Mouse (Mus musculus): ENCODE measurements around the gene Bloc1s1. TPM values are rescaled to one million over a fixed set of nuclear protein-coding genes. Genes with fewer than 3 reads are reported as not detected.
A peak's percentile ranks its signal among the peaks of the same experiment; 100 is the strongest.

Bloc1s1 gene
- polyA plus RNA-seq, 1 experiment from 2014 or later: 230 TPM

DNA sequence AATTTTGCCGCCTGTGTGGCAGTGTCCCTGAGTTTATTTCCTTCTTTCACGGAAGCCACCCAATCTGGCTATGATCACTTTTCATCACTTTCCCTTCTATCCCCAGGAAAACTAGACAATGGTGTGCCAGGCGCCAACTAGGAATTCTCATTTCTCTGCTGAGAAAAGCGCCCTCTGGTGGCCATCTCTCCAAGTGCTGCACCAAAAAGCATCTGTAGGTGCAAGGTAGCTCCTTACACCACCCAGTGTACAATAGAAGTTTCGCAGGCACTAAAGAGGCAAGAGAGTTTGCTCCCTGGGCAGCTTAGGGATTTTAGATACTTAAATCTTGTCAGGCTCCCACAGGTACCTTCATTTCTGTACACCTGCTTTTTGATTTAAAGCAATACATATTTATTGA is 10.6 kb downstream of the Bloc1s1 start:
- 10% methylated on average over 5 of the region's 5 CpGs for WGBS

GRCm38 (mm10) chr10:128912791-128913190 is 11.0 kb downstream of the Bloc1s1 start:
- 0 out of 2 replicates have a peak, but pooled peaks cover 7% of the 10 kb centered on the region for H3K36me3 ChIP-seq
- 0 out of 2 replicates have a peak overlapping the region, but pooled peaks have one; percentile 27 for H3K27ac ChIP-seq (replicated peaks)
- no peak overlapping the region for H3K4me2 ChIP-seq (replicated peaks)
- H3K9me3 ChIP-seq: no peaks in the 10 kb centered on the region
- H3K4me3 ChIP-seq: no peak overlapping the region
- H3K9ac ChIP-seq (replicated peaks): no peak overlapping the region
- 94% methylated on average over 4 of the region's 4 CpGs for WGBS
- ATAC-seq (replicated peaks): no peak
- no peaks in the 10 kb centered on the region for H3K27me3 ChIP-seq
- H3K4me1 ChIP-seq: peaks cover 16% of the 10 kb centered on the region

More for the DNA sequence above, 10.6 kb downstream of the Bloc1s1 start:
- H3K27me3 ChIP-seq: no peaks in the 10 kb centered on the region
- H3K9me3 ChIP-seq: no peaks in the 10 kb centered on the region
- 0 out of 2 replicates have a peak overlapping the region, but pooled peaks have one; percentile 27 for H3K27ac ChIP-seq (replicated peaks)
- H3K9ac ChIP-seq (replicated peaks): no peak overlapping the region
- H3K4me3 ChIP-seq: no peak overlapping the region
- 0 out of 2 replicates have a peak, but pooled peaks cover 7% of the 10 kb centered on the region for H3K36me3 ChIP-seq
- peaks cover 16% of the 10 kb centered on the region for H3K4me1 ChIP-seq
- no peak overlapping the region for H3K4me2 ChIP-seq (replicated peaks)
- peak; percentile 24 for ATAC-seq (replicated peaks)

- H3K4me2 ChIP-seq (replicated peaks): no peak overlapping the region
- no peak overlapping the region for H3K9ac ChIP-seq (replicated peaks)
- H3K27ac ChIP-seq (replicated peaks): no peak overlapping the region
- ATAC-seq (replicated peaks): no peak
- no peaks in the 10 kb centered on the region for H3K9me3 ChIP-seq
- H3K4me1 ChIP-seq: peaks cover 16% of the 10 kb centered on the region
- H3K36me3 ChIP-seq: 0 out of 2 replicates have a peak, but pooled peaks cover 4% of the 10 kb centered on the region
- no peaks in the 10 kb centered on the region for H3K27me3 ChIP-seq
- no peak overlapping the region for H3K4me3 ChIP-seq
- WGBS: 77% methylated on average over 4 of the region's 4 CpGs
Observed at GRCm38 (mm10) chr10:128912268-128912667, 11.6 kb downstream of the Bloc1s1 start.

- Histone ChIP-seq H3K4me3 (no peak overlapping the region), H3K27me3 (no peaks in the 10 kb centered on the region), H3K36me3 (no peaks in the 10 kb centered on the region), H3K9me3 (no peaks in the 10 kb centered on the region), H3K27ac (replicated peaks) (no peak overlapping the region), H3K4me2 (replicated peaks) (no peak overlapping the region), H3K4me1 (peaks cover 16% of the 10 kb centered on the region), H3K9ac (replicated peaks) (no peak overlapping the region)
- WGBS: 93% methylated on average over 6 of the region's 6 CpGs
- no peak for ATAC-seq (replicated peaks)
Observed at GRCm38 (mm10) chr10:128911430-128911829, 12.4 kb downstream of the Bloc1s1 start.

- Histone ChIP-seq H3K4me3 (peak overlapping the region; percentile 60), H3K4me2 (replicated peaks) (peak overlapping the region; percentile 66), H3K9ac (replicated peaks) (peak overlapping the region; percentile 66), H3K9me3 (no peaks in the 10 kb centered on the region), H3K4me1 (peaks cover 16% of the 10 kb centered on the region), H3K36me3 (no peaks in the 10 kb centered on the region), H3K27ac (replicated peaks) (peak overlapping the region; percentile 42), H3K27me3 (no peaks in the 10 kb centered on the region)
- 1% methylated on average over 66 of the region's 66 CpGs for WGBS
- ATAC-seq (replicated peaks): peak; percentile 35
Observed at GRCm38 (mm10) chr10:128910066-128910841, 13.6 kb downstream of the Bloc1s1 start.

GRCm38 (mm10) chr10:128909567-128910028 is 14.2 kb downstream of the Bloc1s1 start:
- Histone ChIP-seq H3K4me1 (peaks cover 16% of the 10 kb centered on the region), H3K4me2 (replicated peaks) (peak overlapping the region; percentile 66), H3K27ac (replicated peaks) (peak overlapping the region; percentile 42), H3K4me3 (peak overlapping the region; percentile 60), H3K27me3 (no peaks in the 10 kb centered on the region), H3K9ac (replicated peaks) (peak overlapping the region; percentile 66), H3K9me3 (no peaks in the 10 kb centered on the region), H3K36me3 (no peaks in the 10 kb centered on the region)
- WGBS: under 1% methylated on average over 28 of the region's 41 CpGs
- peak; percentile 59 for ATAC-seq (replicated peaks)

- WGBS: 61% methylated on average over 13 of the region's 13 CpGs
- peak overlapping the region; percentile 60 for H3K4me3 ChIP-seq
- no peak for ATAC-seq (replicated peaks)
- H3K27me3 ChIP-seq: no peaks in the 10 kb centered on the region
- H3K9me3 ChIP-seq: no peaks in the 10 kb centered on the region
- no peak overlapping the region for H3K27ac ChIP-seq (replicated peaks)
- H3K4me1 ChIP-seq: peaks cover 16% of the 10 kb centered on the region
- H3K9ac ChIP-seq (replicated peaks): peak overlapping the region; percentile 66; the same call in 1 of the 2 replicates
- no peaks in the 10 kb centered on the region for H3K36me3 ChIP-seq
- peak overlapping the region; percentile 66 for H3K4me2 ChIP-seq (replicated peaks)
Observed at GRCm38 (mm10) chr10:128908778-128909448, 14.9 kb downstream of the Bloc1s1 start.

GRCm38 (mm10) chr10:128904812-128905211 is 19.0 kb downstream of the Bloc1s1 start:
- no peak overlapping the region for H3K9ac ChIP-seq (replicated peaks)
- peaks cover 6% of the 10 kb centered on the region; the same call in 1 of the 2 replicates for H3K4me1 ChIP-seq
- 76% methylated on average over 5 of the region's 5 CpGs for WGBS
- ATAC-seq (replicated peaks): no peak
- H3K36me3 ChIP-seq: no peaks in the 10 kb centered on the region
- H3K27me3 ChIP-seq: no peaks in the 10 kb centered on the region
- no peak overlapping the region for H3K27ac ChIP-seq (replicated peaks)
- no peak overlapping the region for H3K4me3 ChIP-seq
- H3K4me2 ChIP-seq (replicated peaks): no peak overlapping the region
- no peaks in the 10 kb centered on the region for H3K9me3 ChIP-seq

GRCm38 (mm10) chr10:128902409-128902988 is 21.3 kb downstream of the Bloc1s1 start:
- H3K9ac ChIP-seq (replicated peaks): no peak overlapping the region
- H3K36me3 ChIP-seq: no peaks in the 10 kb centered on the region
- no peaks in the 10 kb centered on the region for H3K9me3 ChIP-seq
- no peaks in the 10 kb centered on the region for H3K27me3 ChIP-seq
- no peak overlapping the region for H3K27ac ChIP-seq (replicated peaks)
- H3K4me2 ChIP-seq (replicated peaks): no peak overlapping the region
- H3K4me3 ChIP-seq: no peak overlapping the region
- no peaks in the 10 kb centered on the region for H3K4me1 ChIP-seq
- ATAC-seq (replicated peaks): no peak
- 84% methylated on average over 3 of the region's 3 CpGs for WGBS

DNA sequence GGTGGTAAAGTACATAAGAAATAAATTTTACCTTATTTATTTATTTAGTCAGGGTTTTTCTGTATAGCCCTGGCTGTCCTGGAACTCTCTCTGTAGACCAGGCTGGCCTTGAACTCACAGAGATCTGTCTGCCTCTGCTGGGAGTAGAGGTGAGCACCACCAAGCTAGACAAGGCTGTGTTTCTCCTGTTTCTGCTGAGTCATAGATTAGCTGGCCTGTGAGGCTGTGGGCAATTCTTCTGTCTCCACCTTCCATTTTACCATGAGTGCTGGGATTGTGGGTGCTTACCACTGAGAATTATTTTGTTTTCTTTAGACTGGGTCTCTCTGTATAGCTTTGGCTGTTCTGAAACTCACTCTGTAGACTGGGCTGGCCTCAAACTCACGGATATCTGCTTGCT is 22.4 kb downstream of the Bloc1s1 start:
- H3K27ac ChIP-seq (replicated peaks): no peak overlapping the region
- H3K4me2 ChIP-seq (replicated peaks): no peak overlapping the region
- no peak overlapping the region for H3K9ac ChIP-seq (replicated peaks)
- no peak for ATAC-seq (replicated peaks)
- H3K27me3 ChIP-seq: 0 out of 2 replicates have a peak, but pooled peaks cover 2% of the 10 kb centered on the region
- WGBS: 88% methylated on average over 1 of the region's 1 CpGs
- H3K4me3 ChIP-seq: no peak overlapping the region
- peaks cover 8% of the 10 kb centered on the region for H3K4me1 ChIP-seq
- no peaks in the 10 kb centered on the region for H3K9me3 ChIP-seq
- H3K36me3 ChIP-seq: no peaks in the 10 kb centered on the region

- H3K4me2 ChIP-seq (replicated peaks): no peak within 1 kb of the TSS
- no peaks in the 10 kb centered on the region for H3K36me3 ChIP-seq
- WGBS: 80% methylated on average over 3 of the region's 3 CpGs
- H3K27me3 ChIP-seq: 0 out of 2 replicates have a peak, but pooled peaks cover 6% of the 10 kb centered on the region
- ATAC-seq (replicated peaks): no peak
- H3K4me3 ChIP-seq: no peak within 1 kb of the TSS
- no peak within 1 kb of the TSS for H3K27ac ChIP-seq (replicated peaks)
- no peak within 1 kb of the TSS for H3K9ac ChIP-seq (replicated peaks)
- H3K9me3 ChIP-seq: no peaks in the 10 kb centered on the region
- peaks cover 15% of the 10 kb centered on the region for H3K4me1 ChIP-seq
Observed at GRCm38 (mm10) chr10:128900698-128901097, 23.1 kb downstream of the Bloc1s1 start, which contains the start of gene Cd63. TSS of gene Cd63 (plus strand) at chr10:128900989.
